Mouse (Mus musculus) natural killer cell, adult 2 months (primary cell): ENCODE measurements at regions not wholly inside any gene's neighbourhood (a gene's known extent, or its start where the extent isn't known, plus 50 kb on each side); places are given as distances from the start of the nearest gene placed in this dataset.

Experiments used
- DNase-seq, 2 experiments: peaks; one replicate each; pipeline ENCODE4 v3.0.0; 2022; ENCODE audit warnings: low spot score in 2 of 2

GRCm38 (mm10) chr12:106389214-106389613, 379.2 kb downstream of the Vrk1 start:
- no peak for DNase-seq

GRCm38 (mm10) chr12:106392316-106392715, 382.3 kb downstream of the Vrk1 start:
- DNase-seq, result no peak

- DNase-seq, result no peak
Measured at GRCm38 (mm10) chr12:106399085-106399484, 389.1 kb downstream of the Vrk1 start.

GRCm38 (mm10) chr12:106411075-106411474, 401.0 kb downstream of the Vrk1 start:
- no peak for DNase-seq

GRCm38 (mm10) chr12:106426631-106427030, 416.6 kb downstream of the Vrk1 start:
- DNase-seq, result no peak

- DNase-seq, result no peak
Measured at GRCm38 (mm10) chr12:106429991-106430390, 420.0 kb downstream of the Vrk1 start.

- no peak for DNase-seq
Measured at GRCm38 (mm10) chr12:106445151-106445550, 435.1 kb downstream of the Vrk1 start.

- no peak for DNase-seq
Measured at GRCm38 (mm10) chr12:106445976-106446375, 435.9 kb downstream of the Vrk1 start.

- DNase-seq, result no peak
Measured at GRCm38 (mm10) chr12:106446876-106447532, 437.0 kb downstream of the Vrk1 start.

- DNase-seq, result no peak
Measured at GRCm38 (mm10) chr12:106448551-106448950, 438.5 kb downstream of the Vrk1 start.

GRCm38 (mm10) chr12:106453491-106453890, 443.5 kb downstream of the Vrk1 start:
- DNase-seq, result no peak

GRCm38 (mm10) chr12:106458215-106458614, 448.2 kb downstream of the Vrk1 start:
- no peak for DNase-seq

- no peak for DNase-seq
Measured at GRCm38 (mm10) chr12:106460650-106461049, 450.6 kb downstream of the Vrk1 start.

- no peak for DNase-seq
Measured at GRCm38 (mm10) chr12:106462281-106462680, 452.3 kb downstream of the Vrk1 start.

- DNase-seq, result no peak
Measured at GRCm38 (mm10) chr12:106464701-106465100, 454.7 kb downstream of the Vrk1 start.

- DNase-seq, result no peak
Measured at GRCm38 (mm10) chr12:106468173-106468860, 458.3 kb downstream of the Vrk1 start.

- DNase-seq, result no peak
Measured at GRCm38 (mm10) chr12:106474501-106475165, 464.6 kb downstream of the Vrk1 start.

GRCm38 (mm10) chr12:106475486-106476050, 465.5 kb downstream of the Vrk1 start:
- no peak for DNase-seq

GRCm38 (mm10) chr12:106477040-106477665, 467.1 kb downstream of the Vrk1 start:
- no peak for DNase-seq

GRCm38 (mm10) chr12:106477731-106478130, 467.7 kb downstream of the Vrk1 start:
- no peak for DNase-seq

- DNase-seq, result no peak
Measured at GRCm38 (mm10) chr12:106478381-106478781, 468.4 kb downstream of the Vrk1 start.
